Mouse (Mus musculus): ENCODE measurements around the gene Celsr1. TPM values are rescaled to one million over a fixed set of nuclear protein-coding genes. Genes with fewer than 3 reads are reported as not detected.

Celsr1 gene
- polyA plus RNA-seq, 1 experiment, result 2.9 TPM

- no peak overlapping the region for H3K4me3 ChIP-seq (ENCODE audit: low read depth, low read length)
- no peaks in the 10 kb centered on the region for H3K36me3 ChIP-seq (ENCODE audit: control insufficient read depth, insufficient read depth, low read length)
- H3K27me3 ChIP-seq (ENCODE audit: control insufficient read depth, insufficient read depth, low read length), result no peaks in the 10 kb centered on the region; the same call in none of the 2 replicates
- TF ChIP-seq CTCF (IDR thresholded peaks at IDR 0.05; ENCODE audit: extremely low read depth, insufficient read length, insufficient replicate concordance, low read depth, low read length) (no peak), POLR2A (IDR thresholded peaks at IDR 0.05; ENCODE audit: low read depth, low read length) (no peak)
- peak overlapping the region; percentile 9; the same call in 1 of the 2 replicates for H3K27ac ChIP-seq (ENCODE audit: insufficient read depth, low read depth, low read length)
- WGBS, result 17% methylated on average over 3 of the region's 3 CpGs
- peaks cover 9% of the 10 kb centered on the region for H3K4me1 ChIP-seq (ENCODE audit: control insufficient read depth, insufficient read depth, insufficient read length, low read length)
Measured at GRCm38 (mm10) chr15:86035913-86036312, 2.3 kb upstream of the Celsr1 start.

- Histone ChIP-seq H3K27me3 (ENCODE audit: control insufficient read depth, insufficient read depth, low read length) (no peaks in the 10 kb centered on the region; the same call in 1 of the 2 replicates), H3K27ac (ENCODE audit: insufficient read depth, low read depth, low read length) (no peak overlapping the region), H3K4me1 (ENCODE audit: control insufficient read depth, insufficient read depth, insufficient read length, low read length) (peaks cover 12% of the 10 kb centered on the region), H3K4me3 (ENCODE audit: low read depth, low read length) (peak overlapping the region; percentile 64), H3K36me3 (ENCODE audit: control insufficient read depth, insufficient read depth, low read length) (no peaks in the 10 kb centered on the region)
- TF ChIP-seq CTCF (IDR thresholded peaks at IDR 0.05; ENCODE audit: extremely low read depth, insufficient read length, insufficient replicate concordance, low read depth, low read length) (no peak), POLR2A (IDR thresholded peaks at IDR 0.05; ENCODE audit: low read depth, low read length) (no peak)
- 8% methylated on average over 12 of the region's 12 CpGs for WGBS
Measured at GRCm38 (mm10) chr15:86034781-86035360, 1.3 kb upstream of the Celsr1 start.

DNA sequence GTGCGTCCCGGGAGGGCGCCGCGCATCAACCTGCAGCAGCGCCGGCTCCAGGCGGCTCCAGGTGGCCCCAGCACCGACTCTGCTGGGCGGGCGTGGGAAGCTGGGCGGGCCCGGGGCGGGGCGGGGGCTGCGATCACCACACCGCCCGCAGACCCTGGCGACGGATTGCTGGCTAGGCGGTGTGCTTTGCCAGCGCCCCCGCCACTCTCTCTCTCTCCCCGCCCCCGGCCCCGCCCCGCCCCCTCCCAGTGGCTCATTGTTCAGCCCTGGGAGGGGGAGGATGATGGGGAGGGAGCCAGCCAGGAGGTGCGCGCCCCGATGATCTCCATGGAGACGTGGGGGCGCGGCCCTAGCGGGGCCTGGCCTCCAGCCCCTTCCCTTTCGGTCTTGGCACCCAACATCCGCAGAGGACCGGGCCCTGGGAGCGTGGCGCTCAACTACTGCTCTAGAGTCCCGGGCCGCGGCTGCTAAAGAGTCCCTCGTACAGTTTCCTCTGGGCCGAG lies 495 bp upstream of the Celsr1 start:
- no peaks in the 10 kb centered on the region for H3K36me3 ChIP-seq (ENCODE audit: control insufficient read depth, insufficient read depth, low read length)
- H3K27me3 ChIP-seq (ENCODE audit: control insufficient read depth, insufficient read depth, low read length), result no peaks in the 10 kb centered on the region; the same call in 1 of the 2 replicates
- TF ChIP-seq POLR2A (IDR thresholded peaks at IDR 0.05; ENCODE audit: low read depth, low read length), result no peak
- TF ChIP-seq CTCF (IDR thresholded peaks at IDR 0.05; ENCODE audit: extremely low read depth, insufficient read length, insufficient replicate concordance, low read depth, low read length), result no peak
- peak overlapping the region; percentile 64 for H3K4me3 ChIP-seq (ENCODE audit: low read depth, low read length)
- peaks cover 12% of the 10 kb centered on the region for H3K4me1 ChIP-seq (ENCODE audit: control insufficient read depth, insufficient read depth, insufficient read length, low read length)
- no peak overlapping the region; the same call in 1 of the 2 replicates for H3K27ac ChIP-seq (ENCODE audit: insufficient read depth, low read depth, low read length)
- WGBS, result under 1% methylated on average over 40 of the region's 44 CpGs

DNA sequence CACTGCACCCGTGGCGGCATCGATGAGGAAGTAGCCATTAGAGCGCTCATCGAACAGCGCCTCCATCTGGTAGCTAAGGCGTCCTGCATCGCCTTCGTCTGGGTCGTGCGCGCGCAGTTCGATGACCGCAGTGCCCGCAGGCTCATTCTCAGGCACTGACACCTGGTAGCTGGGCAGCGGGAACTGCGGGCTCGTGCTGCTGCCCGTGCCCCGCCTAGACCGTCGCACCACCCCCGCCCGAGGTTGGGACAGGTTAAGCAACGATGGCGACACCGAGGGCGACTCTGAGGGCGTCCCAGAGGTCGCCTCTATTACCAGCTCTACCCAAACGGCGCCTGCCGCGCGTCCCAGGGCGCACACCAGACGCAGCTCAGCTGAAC lies 776 bp downstream of the Celsr1 start:
- WGBS, result 5% methylated on average over 38 of the region's 38 CpGs
- Histone ChIP-seq H3K27ac (ENCODE audit: insufficient read depth, low read depth, low read length) (no peak overlapping the region), H3K4me1 (ENCODE audit: control insufficient read depth, insufficient read depth, insufficient read length, low read length) (peaks cover 12% of the 10 kb centered on the region), H3K27me3 (ENCODE audit: control insufficient read depth, insufficient read depth, low read length) (no peaks in the 10 kb centered on the region; the same call in 1 of the 2 replicates), H3K36me3 (ENCODE audit: control insufficient read depth, insufficient read depth, low read length) (no peaks in the 10 kb centered on the region), H3K4me3 (ENCODE audit: low read depth, low read length) (peak overlapping the region; percentile 64)
- TF ChIP-seq CTCF (IDR thresholded peaks at IDR 0.05; ENCODE audit: extremely low read depth, insufficient read length, insufficient replicate concordance, low read depth, low read length) (peak; percentile 22; the same call in 1 of the 2 replicates), POLR2A (IDR thresholded peaks at IDR 0.05; ENCODE audit: low read depth, low read length) (no peak)

- H3K4me1 ChIP-seq (ENCODE audit: control insufficient read depth, insufficient read depth, insufficient read length, low read length), result peaks cover 15% of the 10 kb centered on the region; the same call in 1 of the 2 replicates
- no peak for TF ChIP-seq POLR2A (IDR thresholded peaks at IDR 0.05; ENCODE audit: low read depth, low read length)
- TF ChIP-seq CTCF (IDR thresholded peaks at IDR 0.05; ENCODE audit: extremely low read depth, insufficient read length, insufficient replicate concordance, low read depth, low read length), result no peak
- WGBS, result 80% methylated on average over 14 of the region's 14 CpGs
- H3K4me3 ChIP-seq (ENCODE audit: low read depth, low read length), result no peak overlapping the region
- H3K27ac ChIP-seq (ENCODE audit: insufficient read depth, low read depth, low read length), result no peak overlapping the region
- no peaks in the 10 kb centered on the region; the same call in 1 of the 2 replicates for H3K27me3 ChIP-seq (ENCODE audit: control insufficient read depth, insufficient read depth, low read length)
- no peaks in the 10 kb centered on the region for H3K36me3 ChIP-seq (ENCODE audit: control insufficient read depth, insufficient read depth, low read length)
Measured at GRCm38 (mm10) chr15:86029981-86030380, 3.6 kb downstream of the Celsr1 start.

DNA sequence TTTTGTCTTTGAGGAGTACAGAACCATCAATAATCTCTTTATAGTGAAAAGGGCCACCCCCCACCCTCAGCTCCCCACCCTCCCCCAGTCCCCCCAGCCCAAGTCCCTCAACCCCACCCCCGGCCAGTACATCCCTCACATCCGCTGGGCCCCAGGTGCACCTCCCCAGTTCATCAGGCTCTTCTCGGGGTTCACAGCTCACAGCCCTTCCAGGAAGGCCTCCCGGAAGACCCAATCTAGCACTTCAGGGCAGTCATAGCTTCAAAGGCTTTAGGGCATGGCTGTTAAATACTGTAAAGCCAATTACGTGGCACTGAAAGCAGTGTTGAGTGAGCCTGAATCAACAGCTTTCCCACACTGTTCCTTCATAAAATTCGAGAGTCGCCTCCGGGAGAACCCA lies 5.7 kb downstream of the Celsr1 start:
- H3K27me3 ChIP-seq (ENCODE audit: control insufficient read depth, insufficient read depth, low read length), result no peaks in the 10 kb centered on the region
- WGBS, result 86% methylated on average over 8 of the region's 8 CpGs
- no peaks in the 10 kb centered on the region for H3K36me3 ChIP-seq (ENCODE audit: control insufficient read depth, insufficient read depth, low read length)
- TF ChIP-seq CTCF (IDR thresholded peaks at IDR 0.05; ENCODE audit: extremely low read depth, insufficient read length, insufficient replicate concordance, low read depth, low read length), result no peak
- no peak for TF ChIP-seq POLR2A (IDR thresholded peaks at IDR 0.05; ENCODE audit: low read depth, low read length)
- H3K27ac ChIP-seq (ENCODE audit: insufficient read depth, low read depth, low read length), result no peak overlapping the region
- peaks cover 7% of the 10 kb centered on the region; the same call in 1 of the 2 replicates for H3K4me1 ChIP-seq (ENCODE audit: control insufficient read depth, insufficient read depth, insufficient read length, low read length)
- H3K4me3 ChIP-seq (ENCODE audit: low read depth, low read length), result no peak overlapping the region

DNA sequence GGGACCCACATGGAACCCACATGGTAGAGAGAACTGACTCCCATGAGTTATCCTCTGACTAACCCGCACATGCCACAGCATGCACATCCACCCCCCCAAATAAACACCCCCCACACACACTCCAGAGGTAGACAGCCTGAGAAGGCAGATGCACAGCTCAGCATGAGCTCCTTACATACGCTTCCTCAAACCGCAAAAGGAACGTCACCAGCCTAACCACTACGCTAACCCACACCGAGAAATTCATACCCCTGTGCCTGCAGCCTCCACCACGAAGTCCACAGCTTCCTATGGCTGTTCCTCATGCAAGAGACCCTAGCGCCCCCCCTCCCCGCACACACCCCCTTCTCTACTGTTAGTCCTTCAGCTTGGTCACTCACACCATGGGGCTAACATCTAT lies 11.6 kb downstream of the Celsr1 start:
- no peak overlapping the region for H3K27ac ChIP-seq (ENCODE audit: insufficient read depth, low read depth, low read length)
- TF ChIP-seq CTCF (IDR thresholded peaks at IDR 0.05; ENCODE audit: extremely low read depth, insufficient read length, insufficient replicate concordance, low read depth, low read length), result no peak
- TF ChIP-seq POLR2A (IDR thresholded peaks at IDR 0.05; ENCODE audit: low read depth, low read length), result no peak
- H3K4me1 ChIP-seq (ENCODE audit: control insufficient read depth, insufficient read depth, insufficient read length, low read length), result 0 out of 2 replicates have a peak, but pooled peaks cover 4% of the 10 kb centered on the region
- no peaks in the 10 kb centered on the region for H3K36me3 ChIP-seq (ENCODE audit: control insufficient read depth, insufficient read depth, low read length)
- no peaks in the 10 kb centered on the region for H3K27me3 ChIP-seq (ENCODE audit: control insufficient read depth, insufficient read depth, low read length)
- no peak overlapping the region for H3K4me3 ChIP-seq (ENCODE audit: low read depth, low read length)
- 55% methylated on average over 9 of the region's 9 CpGs for WGBS
